ENCODE assay signal across 17 mouse cellular contexts in genomic region chr5:147727481-147727880, GRCm38 (mm10).
"Had no signal": no experiment of that assay in that cellular context is flagged by ENCODE, and none has a peak within 500 bp of the region (broad histone marks: within the 10 kb centered on the region; RNA-seq: fewer than 3 reads in every experiment).

No protein-coding gene starts in this region.

- H3K9me3 ChIP-seq: kidney, embryonic 15.5 days; limb, embryonic 13.5 days; liver, embryonic 12.5 days; liver, embryonic 15.5 days; lung, embryonic 15.5 days; midbrain, embryonic 10.5 days; midbrain, embryonic 15.5 days; neural tube, embryonic 13.5 days had no signal

- ATAC-seq: liver, embryonic 12.5 days; midbrain, embryonic 15.5 days had no signal

- H3K9ac ChIP-seq: kidney, embryonic 15.5 days; limb, embryonic 13.5 days; liver, embryonic 12.5 days; liver, embryonic 15.5 days; lung, embryonic 15.5 days; midbrain, embryonic 15.5 days; neural tube, embryonic 13.5 days had no signal

- H3K36me3 ChIP-seq: kidney, embryonic 15.5 days; limb, embryonic 13.5 days; liver, embryonic 12.5 days; liver, embryonic 15.5 days; lung, embryonic 15.5 days; midbrain, embryonic 10.5 days; midbrain, embryonic 15.5 days; neural tube, embryonic 13.5 days had no signal

- H3K4me3 ChIP-seq: kidney, embryonic 15.5 days; left cerebral cortex, adult 2 months; limb, embryonic 13.5 days; liver, embryonic 12.5 days; liver, embryonic 15.5 days; lung, embryonic 15.5 days; megakaryocyte, embryonic 14.5 days; midbrain, embryonic 10.5 days; midbrain, embryonic 15.5 days; neural tube, embryonic 13.5 days had no signal

- DNase-seq: kidney, adult 8-10 months; kidney, postnatal 10 days; layer of hippocampus, postnatal 36 days; liver; thymus, adult 2 months; thymus, postnatal 14 days; thymus, postnatal 4 days had no signal

- H3K27ac ChIP-seq: kidney, embryonic 15.5 days; left cerebral cortex, adult 2 months; limb, embryonic 13.5 days; liver, embryonic 12.5 days; liver, embryonic 15.5 days; lung, embryonic 15.5 days; midbrain, embryonic 10.5 days; midbrain, embryonic 15.5 days; neural tube, embryonic 13.5 days had no signal

- H3K4me2 ChIP-seq: limb, embryonic 13.5 days; liver, embryonic 12.5 days; liver, embryonic 15.5 days; midbrain, embryonic 15.5 days; neural tube, embryonic 13.5 days had no signal
